Mouse (Mus musculus) lung, adult 18-20 months (tissue): ENCODE data around the gene Gabrb3.

Experiments
- DNase-seq, 2 experiments: peaks; one replicate each; pipeline ENCODE4 v3.0.0; 2022; ENCODE audit warnings: mixed read lengths in 2 of 2

The Gabrb3 gene

GRCm38 (mm10) chr7:57532676-57533075, 113.2 kb downstream of the Gabrb3 start:
- no peak for DNase-seq

GRCm38 (mm10) chr7:57538565-57538964, 119.1 kb downstream of the Gabrb3 start:
- no peak for DNase-seq

GRCm38 (mm10) chr7:57560732-57561436, 141.4 kb downstream of the Gabrb3 start:
- DNase-seq: no peak

- DNase-seq: no peak
These were observed 144.9 kb downstream of the Gabrb3 start for GRCm38 (mm10) chr7:57564403-57564802.

GRCm38 (mm10) chr7:57590451-57591248, 171.2 kb downstream of the Gabrb3 start:
- no peak for DNase-seq

GRCm38 (mm10) chr7:57591249-57591577, 171.7 kb downstream of the Gabrb3 start:
- no peak for DNase-seq

- no peak for DNase-seq
These were observed 172.3 kb downstream of the Gabrb3 start for GRCm38 (mm10) chr7:57591578-57592431.

GRCm38 (mm10) chr7:57597341-57597740, 177.8 kb downstream of the Gabrb3 start:
- DNase-seq: no peak

- no peak for DNase-seq
These were observed 199.2 kb downstream of the Gabrb3 start for GRCm38 (mm10) chr7:57618697-57619096.

- DNase-seq: no peak
These were observed 200.5 kb downstream of the Gabrb3 start for GRCm38 (mm10) chr7:57620036-57620435.

GRCm38 (mm10) chr7:57623718-57624117, 204.2 kb downstream of the Gabrb3 start:
- DNase-seq: no peak

GRCm38 (mm10) chr7:57635026-57635425, 215.5 kb downstream of the Gabrb3 start:
- DNase-seq: no peak

GRCm38 (mm10) chr7:57635687-57636086, 216.2 kb downstream of the Gabrb3 start:
- no peak for DNase-seq

- DNase-seq: no peak
These were observed 221.3 kb downstream of the Gabrb3 start for GRCm38 (mm10) chr7:57640796-57641195.

GRCm38 (mm10) chr7:57647345-57647744, 227.9 kb downstream of the Gabrb3 start:
- DNase-seq: no peak

- no peak for DNase-seq
These were observed 228.8 kb downstream of the Gabrb3 start for GRCm38 (mm10) chr7:57648136-57648755.

- no peak for DNase-seq
These were observed 257.9 kb downstream of the Gabrb3 start for GRCm38 (mm10) chr7:57677352-57677751.

GRCm38 (mm10) chr7:57689836-57690235, 270.3 kb downstream of the Gabrb3 start:
- DNase-seq: no peak

- DNase-seq: peak; percentile 4 to 26
These were observed 280.9 kb downstream of the Gabrb3 start for GRCm38 (mm10) chr7:57700370-57700769.

- DNase-seq: no peak
These were observed 281.6 kb downstream of the Gabrb3 start for GRCm38 (mm10) chr7:57701046-57701445.

GRCm38 (mm10) chr7:57703580-57703979, 284.1 kb downstream of the Gabrb3 start:
- DNase-seq: peak in 1 of 2 experiments; percentile 5

GRCm38 (mm10) chr7:57706092-57706491, 286.6 kb downstream of the Gabrb3 start:
- DNase-seq: peak in 1 of 2 experiments; percentile 0
